Mouse (Mus musculus) adrenal gland, postnatal 4 days (tissue): ENCODE data around the gene Shcbp1. TPM values are rescaled to one million over a fixed set of nuclear protein-coding genes. Genes with fewer than 3 reads are reported as not detected.
"Not testable (repeated sequence)": the region's sequence is repeated elsewhere in the genome, so short reads cannot be mapped to it uniquely, and the experiment has no call there.

Experiments used
- DNase-seq, 2 experiments: peaks; one replicate each; pipeline ENCODE4 v3.0.0; 2021 to 2022; ENCODE audit warnings: low spot score in 2 of 2, mixed read lengths in 2 of 2
- long read RNA-seq, 2 experiments: library from polyadenylated mRNA; stranded (forward); transcript quantifications; one replicate each; pipeline ENCODE4 v2.0.0; 2021
- total RNA-seq, 2 experiments: library from RNA; stranded (reverse); gene quantifications; 2 replicates each; pipeline ENCODE4 v1.2.3; 2021

Gene Shcbp1
- 10 to 100 TPM; 11.1 to 13.2 TPM for total RNA-seq
- long read RNA-seq, experiment 1, transcript Shcbp1-201 (13 exons, 2,156 nt), result major isoform, 9 of 12 reads
- long read RNA-seq, experiment 1, partial matches to known transcripts, result 0 of 12 reads
- long read RNA-seq, experiment 1, other reads (novel, unspliced or antisense), result 3 of 12 reads
- long read RNA-seq, experiment 2, transcript Shcbp1-201 (13 exons, 2,156 nt), result major isoform, 22 of 23 reads
- long read RNA-seq, experiment 2, partial matches to known transcripts, result 1 of 23 reads
- long read RNA-seq, experiment 2, other reads (novel, unspliced or antisense), result 0 of 23 reads

DNA sequence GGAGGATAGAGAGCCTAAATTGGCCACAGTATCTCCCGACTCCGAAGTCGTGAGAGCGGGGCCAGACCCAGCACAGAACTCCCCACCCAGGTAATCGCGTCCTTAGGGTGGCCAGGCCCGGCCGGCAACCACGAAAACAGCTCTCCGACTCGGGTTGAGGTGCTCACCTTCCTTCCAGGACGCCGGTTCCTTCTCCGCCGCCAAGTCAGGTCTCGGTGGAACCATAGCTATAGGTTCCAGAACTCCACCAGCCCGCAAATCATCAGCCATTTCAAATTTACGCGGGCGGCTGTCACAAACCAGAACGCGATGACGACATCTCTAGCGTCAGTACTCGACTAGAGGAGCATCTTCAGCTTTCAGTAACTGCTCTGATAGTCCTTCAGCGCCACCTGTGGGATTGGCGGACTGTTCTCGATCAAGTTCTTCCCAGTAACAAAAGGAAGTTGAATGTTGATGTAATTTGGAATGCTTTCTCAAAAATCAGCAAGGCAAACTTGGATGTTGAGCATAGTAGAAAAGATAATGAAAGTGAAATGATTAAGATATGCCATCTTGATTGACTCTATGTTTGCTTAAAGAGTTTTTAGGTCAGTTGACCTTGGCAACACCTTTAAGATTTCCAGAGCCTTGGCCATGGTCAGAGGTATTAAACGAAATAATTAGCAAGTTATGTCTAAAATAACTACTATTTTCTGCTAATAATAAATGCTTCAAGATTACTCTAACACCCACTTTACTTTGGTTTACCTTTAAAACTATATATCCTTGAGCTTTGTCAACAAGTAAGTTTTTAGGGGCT lies at the start of gene Shcbp1:
Shcbp1 (minus strand) TSS at position 314 of the 802 bp plus-strand sequence.
- DNase-seq, result peak; percentile 67 to 84

- DNase-seq, result no peak
Observed at GRCm38 (mm10) chr8:4808831-4809230, 29.5 kb upstream of the Shcbp1 start.

- DNase-seq, result no peak
Observed at GRCm38 (mm10) chr8:4800524-4801122, 21.3 kb upstream of the Shcbp1 start.

GRCm38 (mm10) chr8:4778266-4778665 lies 1.1 kb downstream of the Shcbp1 start:
- DNase-seq, result no peak

- DNase-seq, result no peak
Observed at GRCm38 (mm10) chr8:4764751-4765150, 14.6 kb downstream of the Shcbp1 start.

DNA sequence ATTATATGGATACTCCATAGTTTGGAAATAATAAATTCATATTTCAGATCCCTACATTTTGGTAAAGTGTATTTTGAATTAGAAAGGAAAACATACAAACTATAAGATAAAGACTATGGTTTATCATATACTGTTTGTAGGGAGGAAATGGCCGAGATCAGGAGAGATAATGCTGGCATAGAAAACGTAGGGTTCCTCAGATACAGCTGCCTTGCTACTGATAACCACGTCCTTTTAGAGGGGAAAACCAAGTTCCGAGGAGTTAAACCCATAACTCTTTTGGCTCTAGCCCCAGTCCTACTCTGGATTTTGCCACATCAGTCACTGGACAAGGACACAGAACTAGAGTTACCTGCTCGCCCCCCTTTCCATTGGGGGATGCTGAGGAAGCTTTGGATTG lies 26.3 kb downstream of the Shcbp1 start:
- DNase-seq, result no peak

GRCm38 (mm10) chr8:4730942-4731341 lies 48.4 kb downstream of the Shcbp1 start:
- DNase-seq, result no peak

DNA sequence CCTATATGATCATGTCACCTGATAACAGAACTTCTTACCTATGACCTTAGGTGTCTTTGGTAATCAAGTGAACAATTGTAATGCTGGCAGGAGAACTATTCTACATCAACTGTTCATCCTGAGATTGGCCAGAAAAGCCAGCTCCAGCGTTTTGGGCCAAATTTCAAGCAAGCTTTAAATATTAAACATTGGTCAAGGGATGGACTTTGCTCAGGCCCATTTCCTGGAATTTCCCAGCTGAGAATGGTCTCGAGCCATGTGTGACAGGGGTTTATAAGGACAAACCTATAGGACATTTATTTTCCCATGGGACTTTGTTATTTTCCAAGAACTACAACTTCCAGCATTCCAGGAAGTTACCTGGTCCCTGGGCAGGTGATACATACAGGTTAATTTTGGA lies 63.8 kb downstream of the Shcbp1 start:
- DNase-seq, result no peak

DNA sequence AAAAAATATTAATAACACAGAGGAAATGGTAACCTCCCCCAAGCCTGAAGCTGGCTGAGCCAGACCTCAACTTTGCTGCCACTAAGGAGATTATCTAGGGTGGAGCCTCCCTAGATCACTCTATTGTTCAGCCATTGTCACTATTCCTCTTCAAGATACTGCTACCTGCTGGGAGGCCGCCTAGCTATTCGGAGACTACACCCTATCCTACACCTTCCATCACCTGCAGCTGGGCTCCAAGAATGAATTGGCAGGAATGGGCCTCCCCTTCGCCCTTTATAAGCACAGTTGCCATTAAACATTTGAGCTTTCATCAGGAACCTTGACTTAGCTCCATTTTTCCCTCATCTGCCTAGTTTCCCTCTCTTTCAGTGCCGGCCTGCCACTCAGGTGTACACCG lies 71.0 kb downstream of the Shcbp1 start:
- DNase-seq, result not testable (repeated sequence)

- not testable (repeated sequence) for DNase-seq
Observed at GRCm38 (mm10) chr8:4707916-4708315, 71.5 kb downstream of the Shcbp1 start.

DNA sequence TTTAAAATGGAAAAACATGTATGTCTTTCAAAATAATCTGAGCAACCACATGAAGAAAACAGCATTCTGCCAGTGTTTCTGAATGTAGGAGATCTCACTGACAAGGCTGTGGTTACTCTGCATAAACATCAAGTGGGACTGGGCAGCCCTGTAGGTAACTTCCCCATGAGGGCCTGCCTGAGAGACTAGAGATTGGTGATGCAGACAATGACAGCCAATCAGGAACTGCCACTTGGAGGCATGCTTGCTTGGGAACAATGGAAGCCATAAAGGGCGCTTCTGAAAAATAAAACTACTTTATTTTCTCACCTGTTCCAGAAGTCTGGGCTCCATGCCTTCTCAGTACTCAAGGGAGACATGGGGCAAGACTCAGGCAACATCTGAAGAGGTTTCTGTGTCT lies 87.7 kb downstream of the Shcbp1 start:
- no peak for DNase-seq

Other genes with a start within 250 kb of the Shcbp1 start
- gene Zfp958, start 166.4 kb downstream of the Shcbp1 start, total RNA-seq, result 10 to 100 TPM; 19.9 to 21.6 TPM